Mouse (Mus musculus) liver, embryonic 12.5 days (tissue): Measurements from ENCODE around the gene Cdk6. TPM values are rescaled to one million over a fixed set of nuclear protein-coding genes. Genes with fewer than 3 reads are reported as not detected.

Experiments
- ATAC-seq: fragments of 200-750 bp; cut with Nextera tagmentation; 2 replicates; pipeline ENCODE4 v1.8.0; 2017; ENCODE audit warnings: moderate number of reproducible peaks, mild to moderate bottlenecking, moderate library complexity
- H3K27ac ChIP-seq: fragments of 300-500 bp; sonication (generic); 2 replicates; pipeline ENCODE4 v1.5.1; 2016; ENCODE audit warnings: mild to moderate bottlenecking
- H3K27me3 ChIP-seq: fragments of 300-500 bp; sonication (generic); replicated peaks from 2 replicates; pipeline ENCODE4 v1.6.1; 2016; ENCODE audit warnings: mild to moderate bottlenecking, moderate library complexity
- H3K36me3 ChIP-seq: fragments of 300-500 bp; sonication (generic); 2 replicates; pipeline ENCODE4 v1.6.1; 2016; ENCODE audit warnings: mild to moderate bottlenecking, moderate library complexity
- H3K4me1 ChIP-seq: fragments of 300-500 bp; sonication (generic); 2 replicates; pipeline ENCODE4 v1.6.1; 2016
- H3K4me2 ChIP-seq: fragments of 300-500 bp; sonication (generic); 2 replicates; pipeline ENCODE4 v1.6.1; 2016; ENCODE audit warnings: mild to moderate bottlenecking, moderate library complexity
- H3K4me3 ChIP-seq: fragments of 300-500 bp; sonication (generic); 2 replicates; pipeline ENCODE4 v1.5.1; 2016; ENCODE audit warnings: mild to moderate bottlenecking, moderate library complexity
- H3K9ac ChIP-seq: fragments of 300-500 bp; sonication (generic); 2 replicates; pipeline ENCODE4 v1.6.1; 2016; ENCODE audit warnings: mild to moderate bottlenecking, moderate library complexity
- H3K9me3 ChIP-seq: fragments of 300-500 bp; sonication (generic); replicated peaks from 2 replicates; pipeline ENCODE4 v1.6.1; 2016; ENCODE audit warnings: mild to moderate bottlenecking, moderate library complexity
- WGBS: fragments of 180-500 bp; shearing (Covaris S2); methylation state at CpG from one replicate; pipeline ENCODE4 v1.1.7; 2016; ENCODE audit not compliant: insufficient replicate concordance; 5-methylcytosine and 5-hydroxymethylcytosine counted together
- polyA plus RNA-seq: library from polyadenylated mRNA; unstranded; fragments of >200 nt; fragmentation: Nextera tagmentation; extraction: Ambion mirVana; gene quantifications from 2 replicates; pipeline ENCODE4 v1.2.1, GENCODE M21; 2016

Cdk6 gene
- polyA plus RNA-seq, 1 experiment from 2014 or later: 40.1 TPM

DNA sequence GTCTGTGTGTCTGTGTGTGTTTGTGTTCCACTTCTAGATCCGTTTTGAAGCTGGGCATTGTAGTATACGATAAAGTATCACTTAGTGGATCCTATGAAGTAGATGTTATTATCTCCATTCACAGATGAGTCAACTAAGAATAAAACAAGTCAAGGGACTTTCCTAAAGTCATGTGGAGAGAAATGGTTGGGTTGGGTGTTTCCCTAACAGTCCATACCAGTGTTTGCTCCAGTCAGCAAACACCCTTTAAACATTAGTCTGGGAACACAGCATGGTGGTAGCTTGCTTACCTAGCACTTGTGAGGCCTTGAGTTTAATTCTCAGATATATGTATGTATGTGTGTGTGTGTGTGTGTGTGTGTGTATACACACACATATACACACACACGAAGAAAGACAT, 168.2 kb downstream of the Cdk6 start:
- ATAC-seq: no peak
- Histone ChIP-seq H3K9ac (no peak overlapping the region), H3K4me1 (peaks cover 39% of the 10 kb centered on the region), H3K36me3 (peaks cover 9% of the 10 kb centered on the region; the same call in 1 of the 2 replicates), H3K4me3 (no peak overlapping the region), H3K4me2 (no peak overlapping the region), H3K27me3 (no peaks in the 10 kb centered on the region), H3K27ac (no peak overlapping the region), H3K9me3 (no peaks in the 10 kb centered on the region)
- 71% methylated on average over 3 of the region's 3 CpGs for WGBS

GRCm38 (mm10) chr5:3511097-3511795, 170.0 kb downstream of the Cdk6 start:
- no peak overlapping the region for H3K9ac ChIP-seq
- H3K27me3 ChIP-seq: no peaks in the 10 kb centered on the region
- no peak for ATAC-seq
- WGBS: 84% methylated on average over 10 of the region's 10 CpGs
- no peak overlapping the region for H3K27ac ChIP-seq
- H3K4me1 ChIP-seq: peaks cover 51% of the 10 kb centered on the region
- peaks cover 15% of the 10 kb centered on the region; the same call in 1 of the 2 replicates for H3K36me3 ChIP-seq
- no peak overlapping the region for H3K4me2 ChIP-seq
- H3K4me3 ChIP-seq: no peak overlapping the region
- H3K9me3 ChIP-seq: no peaks in the 10 kb centered on the region

GRCm38 (mm10) chr5:3512584-3512983, 171.3 kb downstream of the Cdk6 start:
- Histone ChIP-seq H3K4me2 (no peak overlapping the region), H3K36me3 (0 out of 2 replicates have a peak, but pooled peaks cover 9% of the 10 kb centered on the region), H3K9ac (no peak overlapping the region), H3K27ac (no peak overlapping the region), H3K4me3 (no peak overlapping the region), H3K9me3 (no peaks in the 10 kb centered on the region), H3K27me3 (no peaks in the 10 kb centered on the region), H3K4me1 (peaks cover 51% of the 10 kb centered on the region)
- WGBS: 13% methylated on average over 4 of the region's 4 CpGs
- peak; percentile 66 for ATAC-seq

- H3K9ac ChIP-seq: no peak overlapping the region
- ATAC-seq: peak; percentile 75
- peak overlapping the region; percentile 28 for H3K4me2 ChIP-seq
- peaks cover 47% of the 10 kb centered on the region for H3K4me1 ChIP-seq
- H3K27ac ChIP-seq: peak overlapping the region; percentile 47; the same call in 1 of the 2 replicates
- H3K4me3 ChIP-seq: no peak overlapping the region
- 18% methylated on average over 8 of the region's 8 CpGs for WGBS
- no peaks in the 10 kb centered on the region for H3K27me3 ChIP-seq
- peaks cover 21% of the 10 kb centered on the region for H3K36me3 ChIP-seq
- no peaks in the 10 kb centered on the region for H3K9me3 ChIP-seq
These were observed 173.6 kb downstream of the Cdk6 start for GRCm38 (mm10) chr5:3514901-3515311.

GRCm38 (mm10) chr5:3515477-3515876, 174.2 kb downstream of the Cdk6 start:
- Histone ChIP-seq H3K36me3 (peaks cover 27% of the 10 kb centered on the region), H3K27ac (peak overlapping the region; percentile 33; the same call in 1 of the 2 replicates), H3K27me3 (no peaks in the 10 kb centered on the region), H3K4me2 (no peak overlapping the region), H3K4me1 (peaks cover 45% of the 10 kb centered on the region), H3K4me3 (no peak overlapping the region), H3K9ac (no peak overlapping the region), H3K9me3 (no peaks in the 10 kb centered on the region)
- ATAC-seq: peak; percentile 52
- whole genome bisulfite sequencing: 67% methylated on average over 9 of the region's 9 CpGs

DNA sequence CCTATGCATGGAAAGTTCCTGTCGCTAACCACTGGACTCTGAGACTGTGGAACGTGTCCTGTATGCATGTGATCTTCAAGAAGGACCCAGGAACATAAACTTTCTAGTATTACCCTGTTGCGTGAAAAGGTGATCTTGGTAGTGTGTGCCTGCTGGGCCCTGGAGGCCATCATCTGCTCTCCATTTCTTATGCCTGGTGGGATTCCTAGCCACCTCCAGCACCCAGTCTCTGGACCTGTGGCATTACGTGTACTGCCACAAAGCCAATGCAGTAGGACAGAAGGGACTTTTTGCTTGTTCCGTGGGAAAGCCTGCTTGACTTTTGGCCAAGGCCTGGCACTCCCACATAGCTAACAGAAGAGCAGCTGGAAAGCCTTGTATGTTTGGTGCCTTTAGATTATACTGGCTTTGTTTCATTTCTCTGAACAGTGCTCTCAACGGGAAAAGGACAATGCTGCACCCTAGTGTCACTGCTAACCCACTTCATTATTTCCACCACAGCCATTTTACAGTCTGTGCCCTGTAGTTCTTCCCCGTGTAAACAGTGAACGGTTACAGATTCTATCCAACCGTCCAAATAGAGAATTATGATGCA, 175.3 kb downstream of the Cdk6 start:
- 66% methylated on average over 9 of the region's 9 CpGs for WGBS
- Histone ChIP-seq H3K4me2 (no peak overlapping the region), H3K9me3 (no peaks in the 10 kb centered on the region), H3K4me3 (no peak overlapping the region), H3K4me1 (peaks cover 38% of the 10 kb centered on the region), H3K36me3 (peaks cover 38% of the 10 kb centered on the region), H3K9ac (no peak overlapping the region), H3K27ac (no peak overlapping the region), H3K27me3 (no peaks in the 10 kb centered on the region)
- no peak for ATAC-seq

GRCm38 (mm10) chr5:3520493-3521359, 179.4 kb downstream of the Cdk6 start:
- peaks cover 2% of the 10 kb centered on the region for H3K4me1 ChIP-seq
- no peak overlapping the region for H3K4me3 ChIP-seq
- no peak overlapping the region for H3K9ac ChIP-seq
- no peaks in the 10 kb centered on the region for H3K9me3 ChIP-seq
- no peak overlapping the region for H3K27ac ChIP-seq
- H3K4me2 ChIP-seq: no peak overlapping the region
- H3K27me3 ChIP-seq: no peaks in the 10 kb centered on the region
- no peak for ATAC-seq
- 85% methylated on average over 18 of the region's 18 CpGs for WGBS
- H3K36me3 ChIP-seq: peaks cover 53% of the 10 kb centered on the region

GRCm38 (mm10) chr5:3521741-3522140, 180.5 kb downstream of the Cdk6 start:
- Histone ChIP-seq H3K9ac (no peak overlapping the region), H3K4me2 (no peak overlapping the region), H3K9me3 (no peaks in the 10 kb centered on the region), H3K36me3 (peaks cover 50% of the 10 kb centered on the region), H3K4me1 (no peaks in the 10 kb centered on the region), H3K4me3 (no peak overlapping the region), H3K27ac (no peak overlapping the region), H3K27me3 (no peaks in the 10 kb centered on the region)
- ATAC-seq: no peak
- WGBS: 82% methylated on average over 12 of the region's 12 CpGs

DNA sequence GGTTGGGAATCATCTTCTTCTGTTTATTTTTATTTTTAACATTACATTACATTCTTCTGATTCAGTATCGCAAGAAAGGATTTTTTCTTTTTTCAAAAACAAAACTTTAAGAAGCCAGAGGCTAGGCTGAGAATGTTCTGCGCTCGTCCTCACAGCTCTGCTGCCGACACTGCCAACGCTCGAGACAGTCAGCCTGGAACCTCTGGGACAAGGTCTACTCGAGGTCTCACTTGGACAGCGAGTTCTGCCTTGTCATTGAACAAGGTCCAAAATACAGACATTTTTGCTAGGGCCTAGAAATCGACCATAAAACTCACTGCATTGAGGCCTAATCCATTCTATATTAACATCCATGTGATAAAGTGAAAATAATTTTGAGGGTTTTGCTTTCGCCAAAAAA, 181.5 kb downstream of the Cdk6 start:
- H3K36me3 ChIP-seq: peaks cover 50% of the 10 kb centered on the region
- H3K9me3 ChIP-seq: no peaks in the 10 kb centered on the region
- H3K27me3 ChIP-seq: no peaks in the 10 kb centered on the region
- no peak overlapping the region for H3K9ac ChIP-seq
- H3K4me1 ChIP-seq: 0 out of 2 replicates have a peak, but pooled peaks cover 3% of the 10 kb centered on the region
- H3K27ac ChIP-seq: no peak overlapping the region
- ATAC-seq: no peak
- 79% methylated on average over 10 of the region's 10 CpGs for WGBS
- H3K4me3 ChIP-seq: no peak overlapping the region
- no peak overlapping the region for H3K4me2 ChIP-seq

- Histone ChIP-seq H3K4me3 (no peak overlapping the region), H3K4me2 (no peak overlapping the region), H3K27ac (no peak overlapping the region), H3K36me3 (peaks cover 18% of the 10 kb centered on the region), H3K9ac (no peak overlapping the region), H3K9me3 (no peaks in the 10 kb centered on the region), H3K4me1 (0 out of 2 replicates have a peak, but pooled peaks cover 3% of the 10 kb centered on the region), H3K27me3 (no peaks in the 10 kb centered on the region)
- 54% methylated on average over 5 of the region's 5 CpGs for WGBS
- ATAC-seq: peak; percentile 55
These were observed 185.9 kb downstream of the Cdk6 start for GRCm38 (mm10) chr5:3527041-3527691.

DNA sequence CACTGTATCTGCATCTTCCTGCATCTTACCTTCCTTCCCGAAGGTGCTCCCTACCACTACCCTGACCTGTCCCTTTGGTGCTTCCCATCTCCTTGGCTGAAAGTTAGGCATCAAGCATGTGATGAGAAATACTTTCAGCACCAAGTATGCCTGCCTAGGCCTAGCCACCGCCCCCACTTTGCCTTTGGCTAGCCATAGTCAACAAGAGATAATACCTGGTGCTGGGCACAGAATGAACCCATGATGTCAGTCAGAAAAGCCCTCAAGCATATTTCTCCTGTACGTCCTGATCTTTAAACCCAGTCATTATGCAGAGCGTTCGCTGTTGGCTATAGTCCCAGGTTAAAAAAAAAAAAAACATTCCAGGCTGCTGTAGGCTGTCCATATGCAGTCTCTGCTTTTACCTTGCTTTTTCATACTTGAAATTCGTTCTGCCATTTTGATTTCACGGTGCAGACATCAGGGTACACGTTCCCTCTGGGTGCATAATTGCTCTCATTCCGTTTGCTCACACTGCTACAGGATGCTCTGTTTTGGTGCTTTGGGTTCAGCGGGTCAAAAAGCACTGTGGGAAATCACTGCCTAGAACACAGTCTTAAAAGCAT, 188.4 kb downstream of the Cdk6 start:
- H3K4me2 ChIP-seq: no peak overlapping the region
- H3K9ac ChIP-seq: no peak overlapping the region
- no peak for ATAC-seq
- 0 out of 2 replicates have a peak, but pooled peaks cover 3% of the 10 kb centered on the region for H3K4me1 ChIP-seq
- no peak overlapping the region for H3K27ac ChIP-seq
- WGBS: 68% methylated on average over 10 of the region's 10 CpGs
- no peaks in the 10 kb centered on the region for H3K9me3 ChIP-seq
- no peaks in the 10 kb centered on the region for H3K27me3 ChIP-seq
- no peak overlapping the region for H3K4me3 ChIP-seq
- H3K36me3 ChIP-seq: no peaks in the 10 kb centered on the region
